Mouse (Mus musculus) forebrain, embryonic 12.5 days (tissue): ENCODE results near the gene March6. TPM values are rescaled to one million over a fixed set of nuclear protein-coding genes. Genes with fewer than 3 reads are reported as not detected.

Experiments
- ATAC-seq: fragments of 200-750 bp; cut with Nextera tagmentation; 2 replicates; pipeline ENCODE4 v1.8.0; 2017; ENCODE audit warnings: moderate TSS enrichment; ENCODE audit not compliant: low FRiP score
- H3K27ac ChIP-seq: fragments of 300-500 bp; sonication (generic); 2 replicates; pipeline ENCODE4 v1.5.1; 2016; ENCODE audit warnings: mild to moderate bottlenecking
- H3K27me3 ChIP-seq: fragments of 300-500 bp; sonication (generic); 2 replicates; pipeline ENCODE4 v1.6.1; 2016; ENCODE audit warnings: mild to moderate bottlenecking
- H3K36me3 ChIP-seq: fragments of 300-500 bp; sonication (generic); replicated peaks from 2 replicates; pipeline ENCODE4 v1.6.1; 2016; ENCODE audit warnings: mild to moderate bottlenecking
- H3K4me1 ChIP-seq: fragments of 300-500 bp; sonication (generic); 2 replicates; pipeline ENCODE4 v1.6.1; 2016
- H3K4me2 ChIP-seq: fragments of 300-500 bp; sonication (generic); 2 replicates; pipeline ENCODE4 v1.6.1; 2016; ENCODE audit warnings: mild to moderate bottlenecking, moderate library complexity
- H3K4me3 ChIP-seq: fragments of 300-500 bp; sonication (generic); replicated peaks from 2 replicates; pipeline ENCODE4 v1.5.1; 2016; ENCODE audit warnings: mild to moderate bottlenecking
- H3K9ac ChIP-seq: fragments of 300-500 bp; sonication (generic); 2 replicates; pipeline ENCODE4 v1.6.1; 2016; ENCODE audit warnings: mild to moderate bottlenecking
- H3K9me3 ChIP-seq: fragments of 300-500 bp; sonication (generic); 2 replicates; pipeline ENCODE4 v1.6.1; 2016
- WGBS: fragments of 180-500 bp; shearing (Covaris S2); methylation state at CpG from one replicate; pipeline ENCODE4 v1.1.7; 2016; 5-methylcytosine and 5-hydroxymethylcytosine counted together
- polyA plus RNA-seq: library from polyadenylated mRNA; unstranded; fragments of >200 nt; fragmentation: Nextera tagmentation; extraction: Ambion mirVana; gene quantifications from 2 replicates; pipeline ENCODE4 v1.2.1, GENCODE M21; 2016

Gene March6
- polyA plus RNA-seq, 1 experiment from 2014 or later: 79.0 TPM

GRCm38 (mm10) chr15:31494803-31495202, 36.0 kb downstream of the March6 start:
- no peak overlapping the region for H3K4me2 ChIP-seq
- H3K4me3 ChIP-seq: no peak overlapping the region
- no peak overlapping the region for H3K9ac ChIP-seq
- no peaks in the 10 kb centered on the region for H3K4me1 ChIP-seq
- ATAC-seq: no peak
- no peaks in the 10 kb centered on the region for H3K9me3 ChIP-seq
- no peaks in the 10 kb centered on the region for H3K27me3 ChIP-seq
- peaks cover 64% of the 10 kb centered on the region for H3K36me3 ChIP-seq
- H3K27ac ChIP-seq: no peak overlapping the region
- WGBS: 90% methylated on average over 9 of the region's 9 CpGs

- H3K4me1 ChIP-seq: no peaks in the 10 kb centered on the region
- H3K4me3 ChIP-seq: no peak overlapping the region
- H3K27ac ChIP-seq: no peak overlapping the region
- 83% methylated on average over 3 of the region's 3 CpGs for WGBS
- H3K4me2 ChIP-seq: no peak overlapping the region
- no peak for ATAC-seq
- peaks cover 63% of the 10 kb centered on the region for H3K36me3 ChIP-seq
- no peaks in the 10 kb centered on the region for H3K27me3 ChIP-seq
- no peaks in the 10 kb centered on the region for H3K9me3 ChIP-seq
- no peak overlapping the region for H3K9ac ChIP-seq
These were observed 36.5 kb downstream of the March6 start for GRCm38 (mm10) chr15:31494310-31494709.

DNA sequence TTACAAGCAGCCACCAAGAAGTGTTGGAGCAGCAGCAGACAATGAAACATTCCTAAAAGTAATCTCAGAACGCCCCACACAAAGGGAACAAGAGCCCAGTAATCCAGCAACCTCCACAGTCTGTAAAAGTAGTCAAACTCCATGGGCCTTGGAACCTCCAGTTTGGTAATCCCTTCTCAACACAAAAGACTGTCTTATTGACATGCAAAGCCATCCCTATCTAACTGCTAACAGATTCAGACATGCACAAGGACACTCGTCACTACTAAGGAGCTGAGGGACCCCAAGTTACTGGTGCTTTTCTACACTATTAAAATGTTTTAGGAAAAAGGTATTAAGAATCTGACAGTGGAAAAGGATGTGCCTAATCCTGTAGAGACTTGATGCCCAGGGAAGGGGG, 43.4 kb downstream of the March6 start:
- ATAC-seq: peak; percentile 33; the same call in 1 of the 2 replicates
- no peak overlapping the region for H3K9ac ChIP-seq
- H3K27me3 ChIP-seq: no peaks in the 10 kb centered on the region
- H3K9me3 ChIP-seq: no peaks in the 10 kb centered on the region
- H3K27ac ChIP-seq: no peak overlapping the region
- peaks cover 8% of the 10 kb centered on the region; the same call in 1 of the 2 replicates for H3K4me1 ChIP-seq
- H3K36me3 ChIP-seq: peaks cover 41% of the 10 kb centered on the region
- WGBS: 14% methylated on average over 2 of the region's 2 CpGs
- no peak overlapping the region for H3K4me3 ChIP-seq
- no peak overlapping the region for H3K4me2 ChIP-seq

GRCm38 (mm10) chr15:31476678-31477077, 54.2 kb downstream of the March6 start:
- no peak overlapping the region for H3K27ac ChIP-seq
- H3K9ac ChIP-seq: no peak overlapping the region
- ATAC-seq: no peak
- H3K36me3 ChIP-seq: peaks cover 73% of the 10 kb centered on the region
- no peak overlapping the region for H3K4me2 ChIP-seq
- H3K4me1 ChIP-seq: no peaks in the 10 kb centered on the region
- H3K27me3 ChIP-seq: no peaks in the 10 kb centered on the region
- H3K9me3 ChIP-seq: no peaks in the 10 kb centered on the region
- 82% methylated on average over 1 of the region's 1 CpGs for WGBS
- no peak overlapping the region for H3K4me3 ChIP-seq

DNA sequence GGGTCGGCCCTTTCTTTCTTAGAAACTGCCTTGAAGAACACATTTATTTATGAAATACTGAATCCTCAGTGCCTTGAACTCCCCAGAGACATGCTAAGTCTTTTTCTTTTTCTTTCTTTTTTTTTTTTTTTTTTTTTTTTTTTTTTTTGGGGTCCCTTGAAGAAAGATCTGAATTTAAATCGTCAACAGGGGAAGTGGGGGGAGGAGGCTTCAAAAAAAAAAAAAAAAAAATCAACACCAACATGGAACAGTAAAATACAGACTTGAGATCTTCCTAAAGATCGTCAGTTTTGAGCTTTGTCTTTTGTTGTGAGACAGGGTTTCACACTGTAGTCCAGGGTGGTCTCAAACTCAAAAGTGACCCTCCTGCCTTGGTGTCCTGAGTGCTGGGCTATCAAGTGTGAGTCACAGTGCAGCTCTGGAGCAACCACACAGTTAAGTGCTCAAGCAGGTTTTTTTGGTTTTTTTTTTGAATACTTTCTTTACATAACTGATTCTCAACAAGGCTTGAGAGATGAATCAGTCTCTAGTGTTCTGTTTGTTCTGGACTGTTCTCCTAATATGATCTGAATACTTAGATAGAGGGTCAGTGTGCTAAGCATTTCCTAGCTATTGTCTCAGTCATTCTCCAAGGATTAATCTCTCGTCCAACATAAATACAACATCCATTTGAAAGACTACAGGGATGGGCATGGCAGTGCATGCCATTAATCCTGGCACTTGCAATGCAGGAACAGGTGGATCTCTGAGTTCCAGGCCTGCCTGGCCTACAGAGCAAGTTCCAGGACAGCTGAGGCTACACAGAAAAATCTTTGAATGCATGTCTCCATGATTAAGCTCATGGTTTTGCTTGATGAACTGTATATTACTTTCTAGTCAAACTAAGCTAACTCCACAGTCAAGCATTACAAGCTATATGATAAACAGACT, 57.9 kb downstream of the March6 start:
- 68% methylated on average over 4 of the region's 4 CpGs for WGBS

GRCm38 (mm10) chr15:31471529-31471928, 59.3 kb downstream of the March6 start:
- ATAC-seq: no peak
- Histone ChIP-seq H3K4me1 (no peaks in the 10 kb centered on the region), H3K9me3 (no peaks in the 10 kb centered on the region), H3K9ac (no peak overlapping the region), H3K4me3 (no peak overlapping the region), H3K27me3 (no peaks in the 10 kb centered on the region), H3K36me3 (peaks cover 59% of the 10 kb centered on the region), H3K4me2 (no peak overlapping the region), H3K27ac (no peak overlapping the region)
- 94% methylated on average over 4 of the region's 4 CpGs for WGBS

More for the DNA sequence above, 57.9 kb downstream of the March6 start:
- no peaks in the 10 kb centered on the region for H3K4me1 ChIP-seq
- H3K4me3 ChIP-seq: no peak overlapping the region
- H3K36me3 ChIP-seq: peaks cover 56% of the 10 kb centered on the region
- no peak for ATAC-seq
- H3K4me2 ChIP-seq: no peak overlapping the region
- H3K9ac ChIP-seq: no peak overlapping the region
- H3K9me3 ChIP-seq: no peaks in the 10 kb centered on the region
- H3K27ac ChIP-seq: no peak overlapping the region
- H3K27me3 ChIP-seq: no peaks in the 10 kb centered on the region

DNA sequence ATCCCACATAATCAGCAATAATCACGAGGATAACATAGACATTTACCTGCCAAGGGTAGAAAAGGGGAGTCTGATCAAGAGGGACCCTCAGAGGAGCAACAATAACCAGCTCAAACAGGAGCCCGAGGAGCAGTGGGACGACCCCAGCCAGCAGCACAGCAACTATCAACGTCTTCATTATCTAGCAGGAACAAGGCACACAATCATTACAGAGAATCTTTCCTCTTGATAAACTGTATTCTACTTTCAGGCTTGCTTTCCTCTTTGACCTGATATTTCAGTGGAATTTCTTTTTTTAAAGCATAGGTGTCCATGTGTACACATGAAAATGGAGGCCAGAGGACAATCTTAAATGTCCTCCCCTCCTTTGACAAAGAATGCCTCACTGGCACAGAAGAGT, 61.4 kb downstream of the March6 start:
- WGBS: 87% methylated on average over 4 of the region's 4 CpGs
- H3K27me3 ChIP-seq: no peaks in the 10 kb centered on the region
- ATAC-seq: no peak
- H3K9ac ChIP-seq: no peak overlapping the region
- no peaks in the 10 kb centered on the region for H3K9me3 ChIP-seq
- no peaks in the 10 kb centered on the region for H3K4me1 ChIP-seq
- H3K4me2 ChIP-seq: no peak overlapping the region
- no peak overlapping the region for H3K4me3 ChIP-seq
- no peak overlapping the region for H3K27ac ChIP-seq
- peaks cover 65% of the 10 kb centered on the region for H3K36me3 ChIP-seq

GRCm38 (mm10) chr15:31468806-31469205, 62.0 kb downstream of the March6 start:
- H3K27ac ChIP-seq: no peak overlapping the region
- H3K4me1 ChIP-seq: no peaks in the 10 kb centered on the region
- no peak for ATAC-seq
- no peak overlapping the region for H3K4me3 ChIP-seq
- WGBS: 93% methylated on average over 5 of the region's 5 CpGs
- H3K27me3 ChIP-seq: no peaks in the 10 kb centered on the region
- no peak overlapping the region for H3K9ac ChIP-seq
- no peak overlapping the region for H3K4me2 ChIP-seq
- H3K36me3 ChIP-seq: peaks cover 67% of the 10 kb centered on the region
- no peaks in the 10 kb centered on the region for H3K9me3 ChIP-seq

DNA sequence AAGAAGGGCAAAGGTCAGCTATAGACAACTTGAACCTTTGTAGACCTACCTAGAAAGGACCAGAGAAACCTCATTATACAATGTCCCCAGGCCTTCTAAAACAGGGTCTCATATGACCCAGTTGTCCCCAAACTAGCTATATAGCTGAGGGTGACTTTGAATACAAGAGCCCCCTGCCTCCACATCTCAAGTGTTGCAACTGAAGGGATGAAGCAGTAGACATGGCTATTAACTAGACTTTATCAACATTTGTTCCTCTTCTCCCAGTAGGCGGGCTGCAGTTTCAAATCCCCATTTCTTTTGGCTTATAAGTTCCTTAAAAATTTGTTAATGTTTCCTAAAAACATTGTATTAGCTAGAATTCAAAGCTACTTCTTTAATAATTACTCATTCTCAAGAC, 64.1 kb downstream of the March6 start:
- H3K4me2 ChIP-seq: no peak overlapping the region
- H3K9ac ChIP-seq: no peak overlapping the region
- no peak overlapping the region for H3K4me3 ChIP-seq
- no peak overlapping the region for H3K27ac ChIP-seq
- H3K36me3 ChIP-seq: peaks cover 78% of the 10 kb centered on the region
- H3K27me3 ChIP-seq: no peaks in the 10 kb centered on the region
- H3K4me1 ChIP-seq: no peaks in the 10 kb centered on the region
- 92% methylated on average over 1 of the region's 1 CpGs for WGBS
- H3K9me3 ChIP-seq: no peaks in the 10 kb centered on the region
- ATAC-seq: no peak

- Histone ChIP-seq H3K4me2 (no peak overlapping the region), H3K27ac (no peak overlapping the region), H3K4me1 (no peaks in the 10 kb centered on the region), H3K36me3 (peaks cover 83% of the 10 kb centered on the region), H3K9me3 (no peaks in the 10 kb centered on the region), H3K9ac (no peak overlapping the region), H3K27me3 (no peaks in the 10 kb centered on the region), H3K4me3 (no peak overlapping the region)
- no peak for ATAC-seq
- 86% methylated on average over 5 of the region's 5 CpGs for WGBS
These were observed 64.6 kb downstream of the March6 start for GRCm38 (mm10) chr15:31466295-31466694.

GRCm38 (mm10) chr15:31465806-31466205, 65.0 kb downstream of the March6 start:
- Histone ChIP-seq H3K9me3 (no peaks in the 10 kb centered on the region), H3K36me3 (peaks cover 85% of the 10 kb centered on the region), H3K4me2 (no peak overlapping the region), H3K27ac (no peak overlapping the region), H3K27me3 (no peaks in the 10 kb centered on the region), H3K4me3 (no peak overlapping the region), H3K9ac (no peak overlapping the region), H3K4me1 (no peaks in the 10 kb centered on the region)
- ATAC-seq: no peak
- WGBS: 97% methylated on average over 2 of the region's 2 CpGs

GRCm38 (mm10) chr15:31460571-31460970, 70.3 kb downstream of the March6 start:
- Histone ChIP-seq H3K9ac (no peak overlapping the region), H3K4me3 (no peak overlapping the region), H3K9me3 (no peaks in the 10 kb centered on the region), H3K27ac (no peak overlapping the region), H3K27me3 (no peaks in the 10 kb centered on the region), H3K4me2 (no peak overlapping the region), H3K4me1 (no peaks in the 10 kb centered on the region), H3K36me3 (peaks cover 80% of the 10 kb centered on the region)
- WGBS: 80% methylated on average over 2 of the region's 2 CpGs
- ATAC-seq: no peak

DNA sequence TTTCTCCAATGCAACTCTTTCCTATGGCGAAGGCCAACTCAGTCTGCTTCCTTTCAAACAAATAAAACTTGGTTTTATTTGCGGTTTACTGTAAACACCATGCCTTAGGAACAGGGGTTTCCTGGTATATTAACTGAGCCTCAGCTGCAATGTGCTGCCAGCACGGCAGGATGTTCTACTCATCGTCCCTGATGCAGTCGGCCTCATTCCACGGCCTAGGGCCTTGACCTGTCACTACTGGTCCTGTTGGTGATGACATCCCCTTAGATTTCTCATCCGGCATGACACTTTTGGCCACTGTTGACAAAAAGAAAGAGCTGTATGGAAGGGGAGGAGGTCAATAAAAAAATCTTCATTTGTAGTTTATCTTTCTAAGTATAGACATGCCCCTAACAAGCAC, 72.8 kb downstream of the March6 start:
- Histone ChIP-seq H3K27ac (no peak overlapping the region), H3K36me3 (peaks cover 58% of the 10 kb centered on the region), H3K4me3 (no peak overlapping the region), H3K4me1 (peaks cover 4% of the 10 kb centered on the region), H3K9ac (no peak overlapping the region), H3K9me3 (no peaks in the 10 kb centered on the region), H3K27me3 (no peaks in the 10 kb centered on the region), H3K4me2 (no peak overlapping the region)
- WGBS: 94% methylated on average over 7 of the region's 7 CpGs
- ATAC-seq: no peak
